Mouse (Mus musculus): ENCODE measurements at regions not wholly inside any gene's neighbourhood (a gene's known extent, or its start where the extent isn't known, plus 50 kb on each side); places are given as distances from the start of the nearest gene placed in this dataset.
A peak's percentile ranks its signal among the peaks of the same experiment; 100 is the strongest.

- DNase-seq: no peak
Measured at GRCm38 (mm10) chr1:89207306-89207705, 137.1 kb downstream of the Sh3bp4 start.

- DNase-seq: no peak
Measured at GRCm38 (mm10) chr1:89211116-89211515, 140.9 kb downstream of the Sh3bp4 start.

- no peak for DNase-seq
Measured at GRCm38 (mm10) chr1:89228426-89228825, 158.2 kb downstream of the Sh3bp4 start.

- DNase-seq: no peak
Measured at GRCm38 (mm10) chr1:89231756-89232155, 161.5 kb downstream of the Sh3bp4 start.

- DNase-seq: no peak
Measured at GRCm38 (mm10) chr1:89232391-89232790, 162.2 kb downstream of the Sh3bp4 start.

- peak; percentile 28 to 60 for DNase-seq
Measured at GRCm38 (mm10) chr1:89234895-89235294, 164.7 kb downstream of the Sh3bp4 start.

- DNase-seq: peak; percentile 77 to 78
Measured at GRCm38 (mm10) chr1:89235296-89235695, 165.1 kb downstream of the Sh3bp4 start.

- DNase-seq: no peak
Measured at GRCm38 (mm10) chr1:89237696-89238095, 167.5 kb downstream of the Sh3bp4 start.

GRCm38 (mm10) chr1:89244598-89244997, 174.4 kb downstream of the Sh3bp4 start:
- no peak for DNase-seq

GRCm38 (mm10) chr1:89245202-89246003, 175.2 kb downstream of the Sh3bp4 start:
- DNase-seq: peak in 1 of 2 experiments; percentile 40

- no peak for DNase-seq
Measured at GRCm38 (mm10) chr1:89251753-89252152, 181.5 kb downstream of the Sh3bp4 start.

GRCm38 (mm10) chr1:89252528-89252927, 182.3 kb downstream of the Sh3bp4 start:
- no peak for DNase-seq

GRCm38 (mm10) chr1:89257945-89258344, 187.7 kb downstream of the Sh3bp4 start:
- no peak for DNase-seq

- no peak for DNase-seq
Measured at GRCm38 (mm10) chr1:89265771-89266170, 188.8 kb upstream of the Agap1 start.

GRCm38 (mm10) chr1:89268806-89269205, 185.8 kb upstream of the Agap1 start:
- no peak for DNase-seq

- no peak for DNase-seq
Measured at GRCm38 (mm10) chr1:89271743-89272142, 182.9 kb upstream of the Agap1 start.

GRCm38 (mm10) chr1:89273021-89273420, 181.6 kb upstream of the Agap1 start:
- DNase-seq: no peak

- DNase-seq: no peak
Measured at GRCm38 (mm10) chr1:89273786-89274362, 180.7 kb upstream of the Agap1 start.

GRCm38 (mm10) chr1:89279382-89279781, 175.2 kb upstream of the Agap1 start:
- DNase-seq: no peak

- DNase-seq: peak; percentile 40 to 76
Measured at GRCm38 (mm10) chr1:89281107-89281655, 173.4 kb upstream of the Agap1 start.

GRCm38 (mm10) chr1:89285041-89285440, 169.6 kb upstream of the Agap1 start:
- DNase-seq: no peak

- DNase-seq: no peak
Measured at GRCm38 (mm10) chr1:89287136-89287795, 167.3 kb upstream of the Agap1 start.

GRCm38 (mm10) chr1:89288001-89288400, 166.6 kb upstream of the Agap1 start:
- no peak for DNase-seq

- no peak for DNase-seq
Measured at GRCm38 (mm10) chr1:89288921-89289320, 165.7 kb upstream of the Agap1 start.
